Mouse (Mus musculus): ENCODE results near the gene Krtap3-1. TPM values are rescaled to one million over a fixed set of nuclear protein-coding genes. Genes with fewer than 3 reads are reported as not detected.

Krtap3-1 gene
- polyA plus RNA-seq (2017; shearing (Covaris generic)): not detected

GRCm38 (mm10) chr11:99566530-99566929, at the start of gene Krtap3-1:
Gene Krtap3-1 (minus strand): TSS chr11:99566630.

GRCm38 (mm10) chr11:99614796-99615363, 48.5 kb upstream of the Krtap3-1 start, which contains the start of gene Krtap2-4:
Gene Krtap2-4 (minus strand): TSS chr11:99614846.

GRCm38 (mm10) chr11:99610089-99610488, 43.7 kb upstream of the Krtap3-1 start, which contains the start of gene Gm11937:
Gene Gm11937 (minus strand): TSS chr11:99610189.

GRCm38 (mm10) chr11:99603208-99603607, 36.8 kb upstream of the Krtap3-1 start, which contains the start of gene Gm11938:
Gene Gm11938 (minus strand): TSS chr11:99603308.

GRCm38 (mm10) chr11:99597742-99598141, 31.3 kb upstream of the Krtap3-1 start, which contains the start of gene Krtap9-3:
Gene Krtap9-3 (minus strand): TSS chr11:99598105.

GRCm38 (mm10) chr11:99590981-99591380, 24.6 kb upstream of the Krtap3-1 start, which contains the start of gene Krtap1-3:
Gene Krtap1-3 (minus strand): TSS chr11:99591339.

GRCm38 (mm10) chr11:99583245-99583704, 16.8 kb upstream of the Krtap3-1 start, which contains the start of gene Krtap1-4:
Gene Krtap1-4 (minus strand): TSS chr11:99583654.

GRCm38 (mm10) chr11:99580636-99581035, 14.2 kb upstream of the Krtap3-1 start, which contains the start of gene Krtap1-5:
Gene Krtap1-5 (minus strand): TSS chr11:99581016.

GRCm38 (mm10) chr11:99559366-99559765, 7.1 kb downstream of the Krtap3-1 start, which contains the start of gene Gm11939:
Gene Gm11939 (minus strand): TSS chr11:99559466.

GRCm38 (mm10) chr11:99556753-99557152, 9.7 kb downstream of the Krtap3-1 start, which contains the start of gene Krtap3-2:
Gene Krtap3-2 (minus strand): TSS chr11:99556853.

GRCm38 (mm10) chr11:99550765-99551164, 15.7 kb downstream of the Krtap3-1 start, which contains the start of gene Krtap3-3:
Gene Krtap3-3 (minus strand): TSS chr11:99550865.

GRCm38 (mm10) chr11:99521288-99521860, 45.1 kb downstream of the Krtap3-1 start, which contains the start of gene Krt39:
Gene Krt39 (minus strand): TSS chr11:99521338.

Other genes with a start within 250 kb of the Krtap3-1 start
- gene Krt25, start 243.7 kb downstream of the Krtap3-1 start, polyA plus RNA-seq (2017; shearing (Covaris generic)): 0.49 TPM
- gene Krt26, start 228.7 kb downstream of the Krtap3-1 start, polyA plus RNA-seq (2017; shearing (Covaris generic)): 0.11 TPM
- not detected for gene Krt27, start 215.5 kb downstream of the Krtap3-1 start, polyA plus RNA-seq (2017; shearing (Covaris generic))
- gene Krt28, start 191.7 kb downstream of the Krtap3-1 start, polyA plus RNA-seq (2017; shearing (Covaris generic)): 0.26 TPM
- 10.1 TPM for gene Krt10, start 177.3 kb downstream of the Krtap3-1 start, polyA plus RNA-seq (2017; shearing (Covaris generic))
- not detected for gene Krt12, start 144.4 kb downstream of the Krtap3-1 start, polyA plus RNA-seq (2017; shearing (Covaris generic))
- gene Krt20, start 128.5 kb downstream of the Krtap3-1 start, polyA plus RNA-seq (2017; shearing (Covaris generic)): 0.26 TPM
- gene Krt23, start 73.5 kb downstream of the Krtap3-1 start, polyA plus RNA-seq (2017; shearing (Covaris generic)): not detected
- gene Krt39, start 45.3 kb downstream of the Krtap3-1 start, polyA plus RNA-seq (2017; shearing (Covaris generic)): not detected
- not detected for gene Krt40, start 23.5 kb downstream of the Krtap3-1 start, polyA plus RNA-seq (2017; shearing (Covaris generic))
- gene Krtap3-3, start 15.8 kb downstream of the Krtap3-1 start, polyA plus RNA-seq (2017; shearing (Covaris generic)): not detected
- 0.74 TPM for gene Krtap3-2, start 9.8 kb downstream of the Krtap3-1 start, polyA plus RNA-seq (2017; shearing (Covaris generic))
- gene Gm11939, start 7.2 kb downstream of the Krtap3-1 start, polyA plus RNA-seq (2017; shearing (Covaris generic)): not detected
- gene Krtap1-5, start 14.4 kb upstream of the Krtap3-1 start, polyA plus RNA-seq (2017; shearing (Covaris generic)): not detected
- 0.90 TPM for gene Krtap1-4, start 17.0 kb upstream of the Krtap3-1 start, polyA plus RNA-seq (2017; shearing (Covaris generic))
- gene Krtap1-3, start 24.7 kb upstream of the Krtap3-1 start, polyA plus RNA-seq (2017; shearing (Covaris generic)): not detected
- gene Krtap9-3, start 31.5 kb upstream of the Krtap3-1 start, polyA plus RNA-seq (2017; shearing (Covaris generic)): not detected
- gene Gm11938, start 36.7 kb upstream of the Krtap3-1 start, polyA plus RNA-seq (2017; shearing (Covaris generic)): not detected
- not detected for gene Gm11937, start 43.6 kb upstream of the Krtap3-1 start, polyA plus RNA-seq (2017; shearing (Covaris generic))
- not detected for gene Krtap2-4, start 48.2 kb upstream of the Krtap3-1 start, polyA plus RNA-seq (2017; shearing (Covaris generic))
- gene Gm11562, start 53.8 kb upstream of the Krtap3-1 start, polyA plus RNA-seq (2017; shearing (Covaris generic)): not detected
- gene Krtap4-1, start 61.6 kb upstream of the Krtap3-1 start, polyA plus RNA-seq (2017; shearing (Covaris generic)): not detected
- gene Krtap4-2, start 68.5 kb upstream of the Krtap3-1 start, polyA plus RNA-seq (2017; shearing (Covaris generic)): not detected
- not detected for gene Krtap4-7, start 77.5 kb upstream of the Krtap3-1 start, polyA plus RNA-seq (2017; shearing (Covaris generic))
- gene Gm11555, start 83.6 kb upstream of the Krtap3-1 start, polyA plus RNA-seq (2017; shearing (Covaris generic)): not detected
- gene Gm11563, start 92.3 kb upstream of the Krtap3-1 start, polyA plus RNA-seq (2017; shearing (Covaris generic)): not detected
- gene Krtap4-6, start 99.3 kb upstream of the Krtap3-1 start, polyA plus RNA-seq (2017; shearing (Covaris generic)): not detected
- gene Gm14190, start 124.1 kb upstream of the Krtap3-1 start, polyA plus RNA-seq (2017; shearing (Covaris generic)): not detected
- not detected for gene Gm14180, start 167.7 kb upstream of the Krtap3-1 start, polyA plus RNA-seq (2017; shearing (Covaris generic))
- gene Gm11595, start 206.3 kb upstream of the Krtap3-1 start, polyA plus RNA-seq (2017; shearing (Covaris generic)): not detected
- gene Krtap4-8, start 214.1 kb upstream of the Krtap3-1 start, polyA plus RNA-seq (2017; shearing (Covaris generic)): not detected
- not detected for gene Krtap4-9, start 218.6 kb upstream of the Krtap3-1 start, polyA plus RNA-seq (2017; shearing (Covaris generic))
- not detected for gene Gm11596, start 226.8 kb upstream of the Krtap3-1 start, polyA plus RNA-seq (2017; shearing (Covaris generic))
- not detected for gene Gm11569, start 232.3 kb upstream of the Krtap3-1 start, polyA plus RNA-seq (2017; shearing (Covaris generic))
- gene Gm11554, start 237.8 kb upstream of the Krtap3-1 start, polyA plus RNA-seq (2017; shearing (Covaris generic)): not detected
- not detected for gene Krtap4-13, start 243.3 kb upstream of the Krtap3-1 start, polyA plus RNA-seq (2017; shearing (Covaris generic))
- not detected for gene Gm11564, start 249.0 kb upstream of the Krtap3-1 start, polyA plus RNA-seq (2017; shearing (Covaris generic))